Mouse (Mus musculus) left cerebral cortex, adult 18-20 months (tissue): ENCODE results near the gene Zer1. TPM values are rescaled to one million over a fixed set of nuclear protein-coding genes. Genes with fewer than 3 reads are reported as not detected.

ENCODE experiments used
- DNase-seq, 2 experiments: peaks; one replicate each; pipeline ENCODE4 v3.0.0; 2021 to 2022; ENCODE audit warnings: low spot score in 2 of 2, mixed read lengths in 1 of 2
- total RNA-seq, 2 experiments: library from RNA; stranded (reverse); gene quantifications; 2 replicates each; pipeline ENCODE4 v1.2.3; 2021

Zer1 gene
- total RNA-seq, 2 experiments from 2014 or later = 146 to 156 TPM

DNA sequence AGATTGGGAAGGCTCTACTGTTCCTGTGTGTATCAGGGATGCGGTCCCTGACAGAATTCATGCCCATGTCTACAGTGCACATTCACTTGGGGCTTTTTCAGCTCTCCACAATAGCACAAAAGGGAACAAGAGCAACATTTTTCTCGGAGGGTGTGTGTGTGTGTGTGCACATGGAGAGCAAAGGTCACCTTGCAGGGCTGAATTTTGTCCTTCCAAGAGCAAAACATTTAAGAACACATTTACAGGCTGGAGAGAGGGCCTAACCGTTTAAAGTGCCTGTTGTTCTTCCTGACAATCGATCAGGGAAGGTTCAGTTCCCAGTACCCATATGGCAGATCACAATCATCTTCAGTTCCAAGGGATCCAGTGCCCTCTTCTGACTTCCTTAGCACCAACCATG is 5.8 kb upstream of the Zer1 start:
- no peak for DNase-seq

DNA sequence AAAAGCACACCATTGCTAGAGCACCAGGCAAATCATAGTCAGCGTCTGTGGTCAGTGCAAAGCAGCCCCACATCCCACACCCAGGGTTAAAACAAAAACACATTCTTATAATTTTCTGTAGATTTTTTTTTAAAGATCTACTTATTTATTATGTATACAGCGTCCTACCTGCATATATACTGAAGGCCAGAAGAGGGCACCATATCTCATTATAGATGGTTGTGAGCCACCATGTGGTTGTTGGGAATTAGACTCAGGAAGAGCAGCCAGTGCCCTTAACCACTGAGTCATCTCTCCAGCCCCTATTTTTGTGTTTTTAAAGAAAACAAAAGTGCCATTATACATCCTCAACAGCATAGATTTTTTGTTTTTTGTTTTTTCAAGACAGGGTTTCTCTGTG is 4.4 kb upstream of the Zer1 start:
- DNase-seq = no peak

DNA sequence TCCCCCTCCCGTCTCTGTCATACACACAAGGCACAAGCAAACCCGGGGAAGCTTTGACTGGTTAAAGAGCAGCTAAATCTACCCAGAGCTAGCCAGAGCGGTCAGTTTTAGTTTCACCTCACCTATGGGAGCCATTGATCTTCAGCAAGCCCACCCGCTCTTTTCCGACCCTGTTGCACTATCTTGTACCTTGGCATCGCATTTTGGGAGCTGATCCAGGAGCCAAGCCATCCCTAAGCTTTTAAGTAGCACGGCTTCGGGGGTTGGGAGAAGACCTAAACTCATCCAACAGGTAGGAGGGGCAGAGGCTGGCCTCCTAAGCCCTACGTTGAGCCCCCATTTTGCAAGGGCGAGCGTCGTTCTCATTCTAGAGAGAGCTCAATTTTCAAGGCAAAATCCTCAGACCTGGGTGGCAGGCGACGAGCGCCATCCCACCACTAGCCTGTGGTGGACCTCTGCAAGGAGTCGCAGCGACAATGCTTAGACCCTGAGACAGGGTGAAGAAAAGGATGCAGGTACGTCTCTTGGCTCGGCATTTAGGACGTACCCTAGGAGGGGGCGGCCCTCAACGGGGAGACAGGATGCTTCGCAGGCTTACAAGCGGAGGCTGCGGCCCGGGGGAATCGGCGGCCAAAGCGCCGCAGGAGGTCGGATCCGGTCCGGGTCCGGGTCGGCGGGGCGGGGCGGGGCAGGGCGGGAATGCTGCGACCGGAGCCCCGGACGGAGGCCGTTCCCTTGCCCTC is 485 bp downstream of the Zer1 start:
- peak in 1 of 2 experiments; percentile 19 for DNase-seq

DNA sequence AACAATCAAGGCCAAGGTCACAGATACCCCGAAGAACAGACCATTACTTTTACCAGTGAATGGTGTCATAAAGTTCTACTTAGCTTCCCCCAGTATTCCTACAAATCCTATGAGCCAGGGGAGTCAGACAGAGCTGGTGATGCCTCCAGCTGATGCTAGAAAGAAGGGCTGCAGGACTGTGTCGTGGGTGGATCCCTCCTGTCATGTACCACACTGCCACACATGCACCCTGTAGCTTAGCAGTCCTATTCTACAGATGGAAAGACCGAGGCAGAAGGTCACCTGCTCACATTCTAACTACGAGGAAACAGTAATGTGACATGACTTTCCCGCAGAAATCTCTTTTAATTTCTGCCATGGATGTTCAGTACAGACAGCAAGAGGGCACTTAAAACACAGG is 1.6 kb downstream of the Zer1 start:
- no peak for DNase-seq

DNA sequence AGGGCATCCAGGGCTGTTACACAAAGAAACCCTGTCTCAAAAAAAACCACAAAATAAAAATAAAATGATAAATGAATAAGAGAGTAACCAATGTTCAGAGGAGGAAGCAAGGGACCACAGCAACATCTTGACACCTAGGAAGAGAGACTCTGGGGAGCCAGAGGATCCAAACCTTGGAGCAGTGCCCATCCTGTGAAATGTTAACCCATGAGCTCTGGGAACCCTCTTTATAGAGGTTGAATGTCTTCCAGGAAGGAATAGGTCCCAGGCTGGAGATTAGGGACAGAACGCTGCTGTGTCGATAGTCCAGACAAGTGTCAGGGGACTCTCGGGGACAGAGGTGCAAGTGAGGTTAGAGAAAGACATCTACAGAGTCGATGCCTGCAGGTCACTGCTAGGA is 4.1 kb downstream of the Zer1 start:
- DNase-seq = no peak

DNA sequence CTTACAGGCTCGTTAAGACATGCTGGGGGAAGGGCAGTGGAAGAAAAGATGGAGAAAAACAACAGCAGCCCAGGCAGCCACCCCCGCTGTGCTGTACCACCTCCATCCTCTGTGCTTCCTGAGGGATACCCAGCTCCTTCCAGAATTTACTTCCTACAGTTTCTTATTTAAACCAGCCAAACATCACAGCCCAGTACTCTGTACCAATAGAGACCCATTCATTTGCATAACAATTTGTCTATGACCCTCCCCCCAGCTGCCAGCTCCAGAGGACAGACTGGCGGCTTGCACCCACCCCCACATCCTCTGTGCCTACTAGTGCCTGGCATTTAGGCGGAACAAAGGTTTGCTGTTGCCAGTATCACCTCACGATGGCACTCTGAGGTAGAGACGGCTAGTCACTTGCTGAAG is 4.7 kb downstream of the Zer1 start:
- DNase-seq = peak; percentile 69 to 80

DNA sequence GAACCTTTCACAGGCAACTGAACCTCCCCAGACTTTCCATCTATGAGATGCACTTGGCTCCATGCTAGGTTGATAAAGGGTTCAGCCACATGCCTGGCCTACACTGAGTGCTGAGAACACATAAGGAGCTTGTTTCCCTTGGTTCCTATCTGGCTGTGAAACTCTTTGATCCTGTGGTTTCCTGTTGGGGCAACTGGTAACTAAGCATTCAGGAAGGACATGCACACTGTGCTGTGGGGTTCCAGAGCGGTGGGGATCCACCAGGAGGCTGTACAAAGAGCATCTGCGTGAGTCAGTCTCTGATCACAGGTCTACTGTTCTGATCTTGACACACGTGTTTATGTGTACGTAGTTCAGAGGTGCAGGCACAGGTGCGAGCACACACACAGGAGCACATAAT is 11.8 kb downstream of the Zer1 start:
- DNase-seq = no peak

DNA sequence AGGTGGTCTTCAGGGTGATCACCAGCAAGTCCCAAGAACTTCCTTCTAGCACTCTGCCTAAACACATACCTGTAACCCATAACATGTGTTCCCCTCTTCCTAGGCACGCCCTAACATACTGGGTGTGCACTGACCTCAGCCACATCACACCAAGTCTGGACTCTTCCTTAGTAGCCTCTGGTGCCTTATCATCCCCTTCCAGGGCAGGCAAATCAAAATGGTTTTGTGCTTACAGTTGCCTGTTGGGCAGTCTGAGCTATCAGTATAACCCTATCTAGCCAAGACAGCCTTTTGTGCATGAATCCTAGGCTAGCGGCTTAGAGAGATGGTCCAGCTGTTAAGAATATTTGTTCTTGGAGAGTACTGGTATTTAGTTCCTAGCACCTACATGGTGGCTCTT is 12.9 kb downstream of the Zer1 start:
- DNase-seq = no peak

DNA sequence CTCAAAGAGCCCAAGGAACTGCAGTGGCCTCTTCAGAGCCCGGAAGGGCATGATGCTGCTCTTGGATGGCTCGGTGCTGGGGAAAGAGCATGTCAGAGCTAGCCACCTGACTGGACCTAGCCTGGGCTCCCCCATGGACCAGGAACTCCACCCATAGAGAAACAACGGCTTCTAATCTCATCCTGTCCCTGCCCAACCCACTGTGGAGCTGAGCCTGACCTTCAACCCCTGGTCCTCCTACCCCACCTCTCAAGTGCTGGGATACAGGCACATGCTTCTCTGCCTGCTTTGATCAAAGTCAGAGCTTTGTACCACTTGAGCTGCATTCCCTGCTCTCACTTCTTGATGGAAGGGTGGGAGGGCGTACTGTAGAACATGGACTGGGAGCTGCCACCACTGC is 16.1 kb downstream of the Zer1 start:
- DNase-seq = no peak

DNA sequence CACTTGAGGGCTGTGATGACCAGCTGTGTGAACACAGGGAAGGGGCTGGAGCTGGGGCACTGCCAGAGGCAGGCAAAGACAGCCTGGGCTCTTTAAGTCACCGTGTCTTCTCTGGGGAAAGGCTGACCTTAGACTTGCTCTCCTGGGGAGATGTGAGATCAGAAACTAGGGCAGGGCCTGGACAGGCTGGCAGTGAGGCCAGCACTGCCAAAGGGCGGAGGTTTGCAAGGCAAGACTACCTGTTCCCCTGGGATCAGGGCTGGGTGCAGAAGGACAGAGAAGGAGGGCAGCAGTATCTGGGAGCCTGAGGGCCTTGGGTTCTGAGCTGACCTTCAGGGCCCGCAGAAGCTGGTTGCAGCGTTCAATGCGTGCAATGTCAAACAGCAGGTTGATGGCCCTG is 16.7 kb downstream of the Zer1 start:
- DNase-seq = no peak

DNA sequence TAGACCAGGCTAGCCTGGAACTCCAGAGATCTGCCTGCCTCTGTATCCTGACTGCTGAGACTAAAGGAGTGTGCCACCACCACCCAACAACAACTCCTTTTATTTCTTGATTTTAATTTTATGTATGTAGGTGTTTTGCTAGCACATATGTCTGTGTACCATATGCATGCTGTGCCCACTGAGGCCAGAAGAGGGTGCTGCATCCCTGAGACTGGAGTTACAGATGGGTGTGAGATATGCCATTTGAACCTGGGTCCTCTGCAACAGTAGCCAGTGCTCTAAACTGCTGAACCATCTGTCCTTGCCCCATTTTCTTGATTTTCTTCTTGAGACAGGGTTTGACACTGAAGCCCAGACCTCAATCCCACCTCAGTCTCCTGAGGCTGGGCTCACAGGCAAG is 18.0 kb downstream of the Zer1 start:
- DNase-seq = peak; percentile 36 to 43

DNA sequence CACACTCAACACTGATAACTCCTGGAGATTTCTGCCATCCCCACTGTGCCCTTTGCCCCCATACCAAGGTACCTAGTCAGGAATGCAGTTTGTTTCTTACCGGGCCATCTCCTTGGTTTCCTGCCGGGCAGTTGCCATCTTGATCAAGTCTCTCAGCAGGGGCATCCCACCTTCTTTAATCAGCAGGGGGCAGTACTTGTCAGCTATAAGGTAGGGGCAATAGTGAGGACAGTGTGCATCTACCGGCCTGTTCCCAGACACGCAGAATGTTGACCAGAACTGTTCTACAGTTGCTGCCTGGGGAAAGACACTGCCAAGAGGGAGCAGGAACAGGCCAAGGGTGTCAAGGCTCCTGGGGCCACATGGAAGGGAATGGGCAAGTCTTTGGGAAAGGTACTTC is 24.2 kb downstream of the Zer1 start:
- DNase-seq = no peak

DNA sequence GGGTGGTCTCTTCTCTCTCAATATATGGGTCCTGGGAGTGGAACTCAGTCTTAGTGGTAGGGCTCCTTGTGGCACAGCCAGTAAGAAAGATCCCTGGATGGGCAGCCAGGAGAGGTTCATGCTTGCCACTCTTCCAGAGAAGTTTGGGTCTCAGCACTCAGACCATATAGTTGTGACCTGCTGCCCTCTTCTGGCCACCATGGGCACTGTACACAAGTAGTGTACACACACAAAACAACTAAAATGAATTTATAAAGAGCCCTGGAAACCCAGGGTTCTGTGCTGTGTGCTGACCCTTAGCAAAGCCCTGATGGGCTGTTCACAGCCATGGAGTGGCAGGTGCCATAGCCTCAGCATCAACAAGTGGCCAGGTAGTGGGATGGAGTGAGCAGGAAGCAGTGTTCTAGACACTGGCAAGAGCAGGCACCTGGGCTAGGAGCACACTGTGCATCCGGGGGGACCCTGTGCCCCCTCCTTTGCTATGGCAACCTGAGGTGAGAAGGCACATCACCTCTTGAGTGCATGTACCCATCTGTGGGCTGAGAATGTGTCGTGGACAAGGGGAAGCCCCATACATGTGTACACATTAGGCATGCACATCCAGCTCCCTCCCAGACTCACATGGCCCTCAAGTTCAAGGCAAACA is 28.4 kb downstream of the Zer1 start:
- no peak for DNase-seq

DNA sequence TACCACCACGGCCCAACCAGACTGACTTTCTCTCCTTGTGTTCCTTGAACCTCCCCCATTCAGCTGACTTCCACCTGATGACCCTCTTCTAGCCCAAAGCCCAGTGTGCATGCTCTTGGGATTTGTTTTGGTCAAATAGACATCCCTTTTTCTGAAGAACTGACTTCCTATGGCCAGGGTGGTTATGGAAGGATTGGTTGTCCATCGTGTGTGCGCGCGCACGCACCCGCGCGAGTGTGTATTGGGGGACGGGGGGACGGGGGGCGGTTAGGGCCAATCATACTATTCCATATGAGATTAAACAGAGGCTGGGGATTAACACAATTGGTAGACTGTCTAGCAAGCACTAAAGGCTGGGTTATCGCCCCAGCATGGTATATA is 30.2 kb downstream of the Zer1 start:
- DNase-seq = no peak

DNA sequence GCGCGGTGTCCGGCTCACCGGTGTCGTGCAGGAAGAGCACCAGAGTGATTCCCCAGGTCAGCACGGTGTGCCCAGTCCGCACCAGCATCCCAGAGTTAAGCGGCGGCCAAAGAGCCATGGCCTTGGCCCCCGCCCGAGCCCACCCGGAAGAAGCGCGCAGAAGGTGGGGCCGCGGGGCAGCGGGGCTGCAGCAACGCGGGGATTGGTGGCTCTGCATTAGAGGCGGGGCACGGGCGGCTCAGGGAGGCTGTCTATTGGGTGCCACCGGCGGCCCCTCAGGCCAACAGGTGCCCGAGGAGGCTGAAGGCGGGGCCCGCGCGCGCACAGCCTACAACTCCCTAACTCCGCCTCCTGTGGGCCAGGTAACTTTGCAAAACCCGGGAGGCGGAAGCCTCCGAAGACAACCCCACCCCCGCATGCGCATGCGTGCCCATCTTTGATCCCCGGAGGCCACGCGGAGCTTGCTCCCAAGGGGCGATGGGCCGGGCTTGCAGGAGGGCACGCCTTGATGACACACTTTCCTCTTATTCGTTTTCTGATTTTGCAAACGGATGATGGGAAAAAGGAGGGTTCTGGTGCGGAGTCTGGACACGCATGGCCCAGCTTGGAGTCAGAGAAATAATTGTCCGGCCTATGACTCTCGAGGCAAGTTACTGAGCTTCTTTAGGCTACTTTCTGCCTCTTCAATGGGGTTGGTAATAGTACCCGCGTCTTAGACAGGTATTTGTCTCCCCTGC is 30.7 kb downstream of the Zer1 start, which contains the start of gene Zdhhc12:
TSS of gene Zdhhc12 (minus strand) at position 178 of the 737 bp plus-strand sequence.
- peak; percentile 79 to 91 for DNase-seq

DNA sequence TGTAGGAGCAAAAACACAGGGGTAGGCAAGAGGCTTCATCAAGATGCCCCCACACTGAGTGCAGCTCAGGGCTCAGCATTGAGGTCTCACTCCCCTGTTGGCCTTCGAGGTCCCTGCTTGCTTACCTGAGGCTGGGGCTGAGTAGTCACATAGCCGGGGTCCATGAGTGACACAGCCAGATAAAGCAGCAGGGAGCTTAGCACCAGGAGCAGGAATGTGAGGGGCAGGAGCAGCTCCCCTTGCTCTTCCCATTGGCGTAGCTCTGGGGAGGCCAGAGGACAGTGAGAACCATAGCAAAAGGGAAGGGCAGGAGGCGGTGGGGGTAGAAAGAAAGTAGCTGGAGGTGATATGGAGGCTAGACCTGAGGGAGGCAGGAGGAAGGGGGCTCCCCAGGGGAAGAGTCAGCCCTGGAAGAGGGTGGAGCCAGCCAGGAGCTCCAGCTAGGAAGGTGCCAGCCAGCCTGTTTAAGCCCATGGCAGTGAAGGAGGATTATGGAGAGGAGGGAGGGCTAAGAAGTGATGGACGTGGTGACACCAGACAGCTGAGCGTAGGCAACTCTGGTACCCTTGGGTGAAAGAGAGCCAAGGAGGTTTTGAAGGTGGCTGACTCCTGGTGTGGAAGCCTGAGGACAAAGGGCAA is 32.0 kb downstream of the Zer1 start:
- no peak for DNase-seq

DNA sequence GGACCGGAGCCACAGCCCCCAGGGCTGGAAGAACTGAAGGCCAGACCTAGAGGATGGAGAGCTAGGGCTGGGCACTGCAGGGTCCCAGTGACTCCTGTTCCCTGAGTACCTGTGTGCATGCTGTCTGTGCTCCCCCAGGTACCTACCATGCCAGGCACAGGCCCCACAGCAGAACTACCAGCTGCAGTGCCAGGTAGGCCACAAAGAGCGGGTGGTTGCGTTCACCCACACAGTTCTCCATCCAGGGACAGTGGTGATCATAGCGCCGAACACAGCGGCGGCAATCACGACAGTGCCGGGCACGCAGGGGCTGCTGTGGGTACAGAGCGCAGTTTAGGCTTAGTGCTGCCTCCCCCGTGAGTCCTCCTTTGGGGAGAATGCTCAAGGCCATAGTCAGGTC is 32.9 kb downstream of the Zer1 start:
- DNase-seq = no peak

DNA sequence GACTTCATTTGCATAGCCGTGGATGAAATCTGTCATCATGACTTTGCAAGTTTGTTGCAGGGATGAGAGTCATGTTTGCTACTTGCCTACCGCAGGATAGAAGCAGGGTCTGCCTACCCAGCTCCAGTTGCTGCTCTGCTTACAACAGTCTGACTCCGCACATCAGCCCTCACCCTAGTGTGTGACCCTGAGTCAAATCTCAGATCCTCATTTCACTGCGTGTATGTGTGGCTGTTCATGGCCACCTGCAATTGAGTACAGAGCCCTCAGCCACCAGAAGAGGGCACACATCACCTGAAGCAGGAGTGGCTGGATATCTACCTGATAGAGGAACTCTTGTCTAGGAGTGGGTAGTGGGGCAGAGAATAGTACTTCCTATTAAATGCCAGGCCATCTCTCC is 37.1 kb downstream of the Zer1 start:
- DNase-seq = no peak

DNA sequence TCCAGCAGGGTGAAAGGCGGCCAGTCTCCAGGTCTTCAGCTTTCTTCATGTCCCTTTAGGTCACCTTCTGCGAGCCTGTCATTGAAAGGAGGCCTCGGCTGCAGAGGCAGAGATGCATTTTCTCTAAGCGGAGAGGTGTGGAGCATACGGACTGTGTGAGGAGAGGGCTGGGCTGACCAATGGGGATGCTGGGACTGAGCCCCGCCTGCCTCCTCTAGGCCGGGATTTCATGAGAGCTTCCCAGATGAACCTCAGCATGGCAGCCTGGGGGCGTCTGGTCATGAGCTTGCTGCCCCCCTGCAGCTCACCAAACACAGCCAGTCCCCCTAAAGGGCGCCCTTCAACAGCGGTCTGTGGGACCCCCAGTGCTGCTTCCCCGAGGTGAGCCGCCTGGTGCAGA is 39.8 kb downstream of the Zer1 start:
- DNase-seq = no peak

DNA sequence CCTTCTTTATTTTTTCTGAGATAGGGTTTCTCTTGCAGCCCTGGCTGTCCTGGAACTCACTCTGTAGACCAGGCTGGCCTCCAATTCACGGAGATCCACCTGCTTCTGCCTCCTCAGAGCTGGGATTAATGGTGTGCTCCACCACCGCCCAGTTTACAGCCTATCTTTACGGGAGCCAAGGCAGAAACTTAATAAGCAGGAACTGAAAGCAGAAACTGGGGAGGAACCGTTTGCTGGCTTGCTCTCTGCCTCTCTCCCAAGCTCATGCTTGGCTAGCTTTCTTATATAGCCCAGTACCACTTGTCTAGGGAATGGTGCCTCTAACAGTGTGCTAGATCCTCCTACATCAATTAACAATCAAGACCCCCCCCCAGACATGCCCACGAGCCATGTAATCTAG is 40.3 kb downstream of the Zer1 start:
- no peak for DNase-seq

DNA sequence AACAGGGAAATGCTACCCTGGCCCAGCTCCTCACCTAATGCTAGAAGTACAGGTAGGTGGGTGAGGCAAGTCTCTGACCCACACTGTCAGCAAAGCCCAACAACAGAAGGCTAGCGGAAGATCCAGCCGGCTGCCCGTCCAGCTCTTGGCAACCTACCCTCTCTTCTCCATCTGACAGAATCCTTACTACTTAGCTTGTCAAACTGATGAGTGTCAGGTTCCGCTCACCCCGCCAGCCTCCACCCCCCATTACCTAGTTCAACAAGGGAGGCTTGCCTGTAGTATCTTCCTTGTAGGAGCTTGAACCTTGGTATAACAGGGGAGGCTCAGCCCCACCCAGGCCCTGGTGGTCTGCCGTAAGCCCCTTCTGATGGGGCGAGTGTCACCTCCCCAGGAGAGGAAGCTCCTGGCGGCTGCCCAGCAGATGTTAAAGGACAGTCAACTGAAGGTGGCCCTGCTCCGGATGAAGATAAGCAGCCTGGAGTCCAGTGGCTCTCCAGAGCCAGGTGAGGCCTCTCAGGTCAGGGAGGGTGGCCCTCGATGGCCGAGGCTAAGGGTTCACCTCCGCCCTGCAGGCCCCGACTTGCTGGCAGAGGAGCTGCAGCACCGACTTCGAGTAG is 44.1 kb downstream of the Zer1 start:
- no peak for DNase-seq
